Mouse (Mus musculus) kidney, postnatal 0 days (tissue): ENCODE measurements at regions not wholly inside any gene's neighbourhood (a gene's known extent, or its start where the extent isn't known, plus 50 kb on each side); places are given as distances from the start of the nearest gene placed in this dataset.
A peak's percentile ranks its signal among the peaks of the same experiment; 100 is the strongest.

Experiments
- ATAC-seq: fragments of 200-750 bp; cut with Nextera tagmentation; replicated peaks from 2 replicates; pipeline ENCODE4 v1.8.0; 2017; ENCODE audit warnings: low read depth, moderate number of reproducible peaks, moderate TSS enrichment, moderate library complexity; ENCODE audit not compliant: low FRiP score
- DNase-seq: peaks from one replicate; pipeline ENCODE4 v3.0.0-alpha.2; 2016; ENCODE audit warnings: low spot score
- H3K27ac ChIP-seq: fragments of 300-500 bp; sonication (generic); 2 replicates; pipeline ENCODE4 v1.5.1; 2014; ENCODE audit warnings: mild to moderate bottlenecking
- H3K27me3 ChIP-seq: fragments of 300-500 bp; sonication (generic); 2 replicates; pipeline ENCODE4 v1.6.1; 2014; ENCODE audit warnings: low read length, mixed read lengths; ENCODE audit not compliant: insufficient read depth
- H3K36me3 ChIP-seq: fragments of 300-500 bp; sonication (generic); 2 replicates; pipeline ENCODE4 v1.6.1; 2014; ENCODE audit warnings: low read length, mixed read lengths; ENCODE audit not compliant: insufficient read depth
- H3K4me1 ChIP-seq: fragments of 300-500 bp; sonication (generic); replicated peaks from 2 replicates; pipeline ENCODE4 v1.6.1; 2014; ENCODE audit warnings: antibody characterized with exemption, low read length, mixed read lengths; ENCODE audit not compliant: insufficient read depth
- H3K4me2 ChIP-seq: fragments of 300-500 bp; sonication (generic); 2 replicates; pipeline ENCODE4 v1.6.1; 2014; ENCODE audit warnings: mild to moderate bottlenecking, low read length, moderate library complexity, mixed read lengths
- H3K4me3 ChIP-seq: fragments of 300-500 bp; sonication (generic); replicated peaks from 2 replicates; pipeline ENCODE4 v1.5.1; 2014; ENCODE audit warnings: low read depth, low read length
- H3K9ac ChIP-seq: fragments of 300-500 bp; sonication (generic); 2 replicates; pipeline ENCODE4 v1.6.1; 2014; ENCODE audit warnings: low read depth, low read length
- H3K9me3 ChIP-seq: fragments of 300-500 bp; sonication (generic); replicated peaks from 2 replicates; pipeline ENCODE4 v1.6.1; 2016; ENCODE audit warnings: low read length, inconsistent platforms, mixed read lengths
- CTCF ChIP-seq: IDR thresholded peaks from 2 replicates; pipeline ENCODE4 v1.5.1; 2016; ENCODE audit warnings: antibody characterized with exemption, low read depth, mild to moderate bottlenecking, moderate library complexity
- WGBS: fragments of 180-500 bp; shearing (Covaris S2); extraction: QIAGEN DNeasy Blood & Tissue Kit; methylation state at CpG from one replicate; pipeline ENCODE4 v1.1.7; 2014; 5-methylcytosine and 5-hydroxymethylcytosine counted together

DNA sequence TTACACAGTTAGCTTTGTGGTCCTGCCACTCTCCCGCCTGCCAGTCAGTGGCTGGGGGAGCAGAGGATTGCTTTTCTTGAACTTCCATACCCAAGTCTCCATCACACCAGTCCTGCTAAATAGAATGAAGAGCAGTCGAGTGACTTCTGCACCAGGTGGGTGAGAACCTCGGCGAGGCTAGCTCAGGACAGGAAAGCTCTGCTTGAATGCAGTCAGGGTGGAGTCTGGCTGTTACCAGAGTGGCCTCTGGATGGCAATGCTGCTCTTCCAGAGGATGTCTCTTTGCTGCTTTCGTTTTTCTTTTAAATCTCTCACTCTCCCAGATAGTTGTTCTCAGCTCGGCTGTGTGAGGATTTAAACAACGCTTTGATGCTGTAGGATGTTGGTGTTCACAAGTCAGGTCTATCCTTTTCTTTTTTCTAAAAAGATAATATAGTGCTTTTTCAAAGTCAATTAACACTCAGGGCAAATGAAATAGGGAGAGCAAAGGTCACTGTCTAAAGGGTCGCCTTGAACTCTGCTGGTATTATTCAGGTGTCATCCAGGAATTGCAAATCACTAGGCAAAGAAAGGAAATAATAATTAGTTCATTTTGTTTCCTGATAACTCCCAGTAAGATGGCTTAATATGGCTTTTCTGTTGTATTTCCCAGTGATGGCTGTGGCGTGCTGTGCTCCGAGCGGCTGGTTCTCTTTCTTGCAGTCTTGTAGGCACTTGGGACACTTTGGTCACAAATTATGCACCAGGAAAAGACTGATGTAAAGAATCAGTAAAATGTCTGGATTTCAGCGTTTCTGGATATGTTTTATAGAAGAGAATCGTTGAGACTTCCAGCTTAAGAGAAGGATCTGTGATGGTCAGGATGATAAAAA lies 368.8 kb downstream of the D3Ertd751e start:
- H3K4me2 ChIP-seq, result peak overlapping the region; percentile 30; the same call in 1 of the 2 replicates
- H3K36me3 ChIP-seq, result no peaks in the 10 kb centered on the region
- H3K27me3 ChIP-seq, result no peaks in the 10 kb centered on the region
- H3K4me1 ChIP-seq, result no peaks in the 10 kb centered on the region
- TF ChIP-seq CTCF, result peak; percentile 79
- WGBS, result 39% methylated on average over 13 of the region's 13 CpGs
- no peak overlapping the region for H3K4me3 ChIP-seq
- H3K27ac ChIP-seq, result no peak overlapping the region
- DNase-seq (peak; percentile 82), ATAC-seq (peak; percentile 80)
- no peak overlapping the region for H3K9ac ChIP-seq
- no peaks in the 10 kb centered on the region for H3K9me3 ChIP-seq

DNA sequence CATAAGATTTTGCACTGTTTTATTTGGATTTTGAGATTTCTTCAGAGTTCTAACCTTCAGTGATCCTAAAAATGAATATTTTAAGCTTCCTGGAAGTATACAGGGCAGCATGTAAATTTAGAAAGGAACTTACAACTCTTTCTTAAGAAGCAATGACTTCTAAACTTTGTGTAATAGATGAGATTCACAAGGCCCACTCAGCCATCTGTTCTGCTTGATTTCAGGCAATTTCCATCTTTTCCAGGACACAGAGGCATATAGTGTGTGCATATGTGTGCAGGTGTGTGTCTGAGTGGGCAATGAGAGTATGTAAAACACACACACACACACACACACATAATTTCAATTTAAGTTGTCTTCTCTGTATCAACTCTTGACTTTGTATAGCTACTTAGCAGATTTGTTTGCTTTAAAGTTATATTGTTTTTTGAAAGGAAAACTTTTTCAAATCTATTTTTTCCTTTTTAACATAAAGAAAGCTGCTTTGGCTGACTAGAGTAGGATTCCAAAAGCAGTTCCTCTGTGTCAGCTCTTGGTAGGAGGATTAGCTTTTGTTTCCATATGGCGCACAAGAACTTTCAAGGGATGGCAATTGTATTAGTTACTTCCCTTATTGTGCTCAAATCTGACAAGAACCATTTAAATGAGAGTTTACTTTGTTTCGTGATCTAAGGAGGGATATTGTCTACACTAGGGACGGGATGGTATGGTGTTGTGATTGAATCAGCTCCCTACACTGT lies 387.6 kb downstream of the D3Ertd751e start:
- no peak overlapping the region for H3K4me2 ChIP-seq
- no peak overlapping the region for H3K4me3 ChIP-seq
- no peaks in the 10 kb centered on the region for H3K36me3 ChIP-seq
- H3K4me1 ChIP-seq, result no peaks in the 10 kb centered on the region
- no peak for DNase-seq
- ATAC-seq, result no peak
- H3K27ac ChIP-seq, result no peak overlapping the region
- no peak for TF ChIP-seq CTCF
- no peak overlapping the region for H3K9ac ChIP-seq
- H3K27me3 ChIP-seq, result no peaks in the 10 kb centered on the region
- no peaks in the 10 kb centered on the region for H3K9me3 ChIP-seq
- WGBS, result 94% methylated on average over 3 of the region's 3 CpGs

DNA sequence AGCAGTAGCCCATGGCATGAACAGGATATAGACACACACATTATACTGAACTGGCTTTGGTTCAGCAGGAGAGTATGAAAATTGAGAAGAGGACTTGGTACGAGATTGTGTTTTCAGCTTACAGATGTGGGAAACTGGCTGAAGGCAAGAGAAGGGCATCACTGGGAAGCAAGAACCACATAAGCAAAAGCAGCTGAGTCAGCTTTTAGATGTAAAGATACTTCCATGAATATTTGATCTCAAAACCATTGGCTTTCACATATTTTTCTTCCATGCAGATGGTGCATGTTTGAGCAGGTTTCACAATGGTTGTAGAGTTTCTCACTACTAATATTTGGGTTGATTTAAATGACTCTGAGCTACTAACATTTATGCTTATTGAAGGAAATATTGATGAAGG lies 389.9 kb downstream of the D3Ertd751e start:
- DNase-seq, result no peak
- Histone ChIP-seq H3K4me1 (no peaks in the 10 kb centered on the region), H3K9me3 (no peaks in the 10 kb centered on the region), H3K4me2 (no peak overlapping the region), H3K4me3 (no peak overlapping the region), H3K27me3 (no peaks in the 10 kb centered on the region), H3K9ac (no peak overlapping the region), H3K27ac (no peak overlapping the region), H3K36me3 (no peaks in the 10 kb centered on the region)
- WGBS, result 85% methylated on average over 1 of the region's 1 CpGs
- no peak for TF ChIP-seq CTCF
- ATAC-seq, result no peak

DNA sequence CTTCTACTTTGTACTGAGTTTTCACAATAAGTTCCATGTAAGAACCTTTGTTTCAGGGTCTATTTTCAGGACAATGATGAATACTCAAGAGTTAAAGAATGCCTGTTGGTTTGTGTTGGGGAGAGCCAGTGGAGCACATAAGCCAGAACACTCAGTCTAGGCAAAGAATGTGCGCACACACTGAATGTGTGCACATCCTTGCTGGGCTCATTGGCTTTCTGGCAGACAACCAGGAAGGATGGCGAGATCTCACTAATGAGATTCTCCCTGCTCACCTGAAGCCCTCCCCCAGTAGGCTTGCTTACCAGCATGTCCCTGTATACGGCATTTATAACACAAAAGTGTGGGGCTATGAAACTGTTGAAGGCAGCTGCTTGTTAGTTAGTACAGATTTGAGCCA lies 411.0 kb downstream of the D3Ertd751e start:
- no peaks in the 10 kb centered on the region for H3K36me3 ChIP-seq
- DNase-seq (no peak), ATAC-seq (no peak)
- H3K4me1 ChIP-seq, result no peaks in the 10 kb centered on the region
- H3K27me3 ChIP-seq, result no peaks in the 10 kb centered on the region
- no peak overlapping the region for H3K9ac ChIP-seq
- H3K9me3 ChIP-seq, result no peaks in the 10 kb centered on the region
- H3K4me2 ChIP-seq, result no peak overlapping the region
- no peak overlapping the region for H3K4me3 ChIP-seq
- no peak for TF ChIP-seq CTCF
- 87% methylated on average over 3 of the region's 3 CpGs for WGBS
- H3K27ac ChIP-seq, result no peak overlapping the region

DNA sequence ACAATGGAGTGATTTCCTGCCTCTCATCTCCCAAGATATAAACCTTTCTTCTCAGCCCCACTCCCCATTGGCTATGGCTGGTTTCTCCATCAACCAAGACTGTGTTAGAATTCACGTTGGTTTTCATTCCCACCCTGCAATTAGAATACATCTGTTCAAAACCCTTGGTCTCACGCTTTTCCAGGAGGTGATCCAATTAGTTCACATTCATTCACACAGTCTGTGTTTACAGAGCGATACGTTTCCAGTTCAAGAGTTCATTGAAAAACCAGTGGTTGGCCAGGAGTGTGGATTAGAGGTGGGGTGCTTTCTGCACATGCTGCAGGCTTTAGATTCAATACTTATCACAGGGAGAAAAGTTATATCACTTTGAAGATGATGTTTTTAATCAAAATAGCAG lies 412.5 kb downstream of the D3Ertd751e start:
- H3K4me2 ChIP-seq, result no peak overlapping the region
- H3K4me3 ChIP-seq, result no peak overlapping the region
- no peak overlapping the region for H3K27ac ChIP-seq
- no peaks in the 10 kb centered on the region for H3K36me3 ChIP-seq
- H3K4me1 ChIP-seq, result no peaks in the 10 kb centered on the region
- ATAC-seq (no peak), DNase-seq (no peak)
- no peaks in the 10 kb centered on the region for H3K27me3 ChIP-seq
- 66% methylated on average over 4 of the region's 4 CpGs for WGBS
- H3K9ac ChIP-seq, result no peak overlapping the region
- TF ChIP-seq CTCF, result no peak
- H3K9me3 ChIP-seq, result no peaks in the 10 kb centered on the region

DNA sequence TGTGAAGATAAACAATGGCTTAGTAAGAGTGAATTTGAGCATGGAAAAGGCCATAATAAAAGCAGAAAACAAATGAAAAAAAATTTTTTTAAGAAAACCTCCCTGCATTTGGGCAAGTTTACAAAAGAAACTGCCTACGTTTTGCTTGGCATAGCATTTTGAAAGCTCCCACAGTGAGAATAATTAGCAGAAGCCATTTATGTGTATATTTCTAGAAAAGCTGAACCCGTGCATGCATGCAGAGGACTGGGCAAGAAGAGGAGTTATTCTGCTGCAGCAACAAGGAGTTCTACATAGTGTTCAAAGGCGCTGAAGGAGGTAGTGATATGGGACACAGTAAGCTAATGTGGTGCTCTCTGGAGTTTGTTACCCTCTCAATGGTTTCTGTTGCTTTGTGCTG lies 421.3 kb downstream of the D3Ertd751e start:
- Histone ChIP-seq H3K9me3 (no peaks in the 10 kb centered on the region), H3K36me3 (no peaks in the 10 kb centered on the region), H3K4me2 (no peak overlapping the region), H3K4me1 (no peaks in the 10 kb centered on the region), H3K27me3 (no peaks in the 10 kb centered on the region), H3K9ac (no peak overlapping the region), H3K4me3 (no peak overlapping the region), H3K27ac (no peak overlapping the region)
- TF ChIP-seq CTCF, result no peak
- 66% methylated on average over 3 of the region's 3 CpGs for WGBS
- DNase-seq (no peak), ATAC-seq (no peak)
